Mouse (Mus musculus): ENCODE measurements at regions not wholly inside any gene's neighbourhood (a gene's known extent, or its start where the extent isn't known, plus 50 kb on each side); places are given as distances from the start of the nearest gene placed in this dataset.

- Histone ChIP-seq H3K4me1 (replicated peaks) (no peaks in the 10 kb centered on the region), H3K4me2 (no peak overlapping the region), H3K36me3 (no peaks in the 10 kb centered on the region), H3K4me3 (no peak overlapping the region), H3K27me3 (no peaks in the 10 kb centered on the region), H3K9ac (no peak overlapping the region), H3K27ac (no peak overlapping the region), H3K9me3 (peaks cover 3% of the 10 kb centered on the region; the same call in 1 of the 2 replicates)
- ATAC-seq (ENCODE audit: low FRiP score): no peak
- 84% methylated on average over 7 of the region's 7 CpGs for WGBS
These were observed 101.5 kb upstream of the Klf13 start for GRCm38 (mm10) chr7:64040026-64040737.

GRCm38 (mm10) chr7:64037701-64038231, 99.1 kb upstream of the Klf13 start:
- 84% methylated on average over 8 of the region's 8 CpGs for WGBS
- Histone ChIP-seq H3K9ac (no peak overlapping the region), H3K4me2 (no peak overlapping the region), H3K27me3 (no peaks in the 10 kb centered on the region), H3K27ac (no peak overlapping the region), H3K4me3 (no peak overlapping the region), H3K9me3 (peaks cover 3% of the 10 kb centered on the region; the same call in 1 of the 2 replicates), H3K4me1 (replicated peaks) (peaks cover 4% of the 10 kb centered on the region; the same call in 1 of the 2 replicates), H3K36me3 (no peaks in the 10 kb centered on the region)
- ATAC-seq (ENCODE audit: low FRiP score): no peak

- WGBS: 95% methylated on average over 7 of the region's 7 CpGs
- Histone ChIP-seq H3K4me3 (no peak overlapping the region), H3K27me3 (no peaks in the 10 kb centered on the region), H3K9ac (no peak overlapping the region), H3K9me3 (no peaks in the 10 kb centered on the region), H3K27ac (no peak overlapping the region), H3K4me1 (replicated peaks) (peaks cover 4% of the 10 kb centered on the region; the same call in 1 of the 2 replicates), H3K36me3 (no peaks in the 10 kb centered on the region), H3K4me2 (no peak overlapping the region)
- no peak for ATAC-seq (ENCODE audit: low FRiP score)
These were observed 97.4 kb upstream of the Klf13 start for GRCm38 (mm10) chr7:64036154-64036553.

GRCm38 (mm10) chr7:64035025-64035606, 96.4 kb upstream of the Klf13 start:
- Histone ChIP-seq H3K36me3 (no peaks in the 10 kb centered on the region), H3K9me3 (no peaks in the 10 kb centered on the region), H3K4me1 (replicated peaks) (peaks cover 4% of the 10 kb centered on the region; the same call in 1 of the 2 replicates), H3K9ac (no peak overlapping the region), H3K4me3 (no peak overlapping the region), H3K27ac (no peak overlapping the region), H3K4me2 (no peak overlapping the region), H3K27me3 (no peaks in the 10 kb centered on the region)
- no peak for ATAC-seq (ENCODE audit: low FRiP score)
- WGBS: 79% methylated on average over 8 of the region's 8 CpGs

- Histone ChIP-seq H3K9me3 (no peaks in the 10 kb centered on the region), H3K4me1 (replicated peaks) (peaks cover 4% of the 10 kb centered on the region; the same call in 1 of the 2 replicates), H3K4me3 (no peak overlapping the region), H3K27me3 (no peaks in the 10 kb centered on the region), H3K27ac (no peak overlapping the region), H3K9ac (no peak overlapping the region), H3K36me3 (no peaks in the 10 kb centered on the region), H3K4me2 (no peak overlapping the region)
- no peak for ATAC-seq (ENCODE audit: low FRiP score)
- WGBS: 63% methylated on average over 1 of the region's 1 CpGs
These were observed 95.8 kb upstream of the Klf13 start for GRCm38 (mm10) chr7:64034493-64034892.

GRCm38 (mm10) chr7:64033388-64033787, 94.7 kb upstream of the Klf13 start:
- Histone ChIP-seq H3K27me3 (no peaks in the 10 kb centered on the region), H3K9me3 (no peaks in the 10 kb centered on the region), H3K36me3 (no peaks in the 10 kb centered on the region), H3K9ac (no peak overlapping the region), H3K4me1 (replicated peaks) (peaks cover 4% of the 10 kb centered on the region; the same call in 1 of the 2 replicates), H3K4me2 (no peak overlapping the region), H3K4me3 (no peak overlapping the region), H3K27ac (no peak overlapping the region)
- 58% methylated on average over 2 of the region's 2 CpGs for WGBS
- ATAC-seq (ENCODE audit: low FRiP score): no peak

GRCm38 (mm10) chr7:64032921-64033354, 94.2 kb upstream of the Klf13 start:
- ATAC-seq (ENCODE audit: low FRiP score): no peak

GRCm38 (mm10) chr7:64030650-64031049, 91.9 kb upstream of the Klf13 start:
- H3K27ac ChIP-seq: no peak overlapping the region
- no peak overlapping the region for H3K4me2 ChIP-seq
- H3K4me3 ChIP-seq: no peak overlapping the region
- no peaks in the 10 kb centered on the region for H3K36me3 ChIP-seq
- ATAC-seq (ENCODE audit: low FRiP score): no peak
- H3K4me1 ChIP-seq (replicated peaks): peaks cover 4% of the 10 kb centered on the region; the same call in 1 of the 2 replicates
- no peaks in the 10 kb centered on the region for H3K9me3 ChIP-seq
- H3K9ac ChIP-seq: no peak overlapping the region
- WGBS: 97% methylated on average over 2 of the region's 2 CpGs
- no peaks in the 10 kb centered on the region for H3K27me3 ChIP-seq

More at GRCm38 (mm10) chr7:64032921-64033354, 94.2 kb upstream of the Klf13 start:
- no peaks in the 10 kb centered on the region for H3K36me3 ChIP-seq
- no peak overlapping the region for H3K9ac ChIP-seq
- 70% methylated on average over 9 of the region's 9 CpGs for WGBS
- H3K27me3 ChIP-seq: no peaks in the 10 kb centered on the region
- H3K9me3 ChIP-seq: no peaks in the 10 kb centered on the region
- no peak overlapping the region for H3K27ac ChIP-seq
- no peak overlapping the region for H3K4me2 ChIP-seq
- H3K4me3 ChIP-seq: no peak overlapping the region
- peaks cover 4% of the 10 kb centered on the region; the same call in 1 of the 2 replicates for H3K4me1 ChIP-seq (replicated peaks)

GRCm38 (mm10) chr7:64027100-64027499, 88.4 kb upstream of the Klf13 start:
- no peak overlapping the region for H3K4me2 ChIP-seq
- no peaks in the 10 kb centered on the region for H3K4me1 ChIP-seq (replicated peaks)
- 90% methylated on average over 7 of the region's 7 CpGs for WGBS
- H3K36me3 ChIP-seq: no peaks in the 10 kb centered on the region
- no peak overlapping the region for H3K27ac ChIP-seq
- H3K9me3 ChIP-seq: no peaks in the 10 kb centered on the region
- H3K4me3 ChIP-seq: no peak overlapping the region
- H3K27me3 ChIP-seq: no peaks in the 10 kb centered on the region
- ATAC-seq (ENCODE audit: low FRiP score): no peak
- no peak overlapping the region for H3K9ac ChIP-seq

- no peak for ATAC-seq (ENCODE audit: low FRiP score)
- 71% methylated on average over 2 of the region's 2 CpGs for WGBS
- no peaks in the 10 kb centered on the region for H3K27me3 ChIP-seq
These were observed 86.4 kb upstream of the Klf13 start for GRCm38 (mm10) chr7:64025155-64025554.

GRCm38 (mm10) chr7:64024253-64024652, 85.5 kb upstream of the Klf13 start:
- no peak overlapping the region for H3K27ac ChIP-seq
- H3K27me3 ChIP-seq: no peaks in the 10 kb centered on the region
- peaks cover 8% of the 10 kb centered on the region for H3K4me1 ChIP-seq (replicated peaks)
- WGBS: 65% methylated on average over 4 of the region's 4 CpGs
- H3K36me3 ChIP-seq: no peaks in the 10 kb centered on the region
- H3K9me3 ChIP-seq: no peaks in the 10 kb centered on the region
- H3K4me3 ChIP-seq: no peak overlapping the region
- H3K4me2 ChIP-seq: no peak overlapping the region
- no peak for ATAC-seq (ENCODE audit: low FRiP score)
- no peak overlapping the region for H3K9ac ChIP-seq

More at GRCm38 (mm10) chr7:64025155-64025554, 86.4 kb upstream of the Klf13 start:
- Histone ChIP-seq H3K4me1 (replicated peaks) (peaks cover 8% of the 10 kb centered on the region), H3K4me2 (no peak overlapping the region), H3K36me3 (no peaks in the 10 kb centered on the region), H3K27ac (no peak overlapping the region), H3K9me3 (no peaks in the 10 kb centered on the region), H3K4me3 (no peak overlapping the region), H3K9ac (no peak overlapping the region)

- no peak for ATAC-seq (ENCODE audit: low FRiP score)
- H3K27me3 ChIP-seq: no peaks in the 10 kb centered on the region
These were observed 84.2 kb upstream of the Klf13 start for GRCm38 (mm10) chr7:64022711-64023468.

More at GRCm38 (mm10) chr7:64022711-64023468, 84.2 kb upstream of the Klf13 start:
- no peak overlapping the region for H3K4me3 ChIP-seq
- H3K9ac ChIP-seq: no peak overlapping the region
- no peaks in the 10 kb centered on the region for H3K9me3 ChIP-seq
- H3K4me1 ChIP-seq (replicated peaks): peaks cover 8% of the 10 kb centered on the region
- no peak overlapping the region for H3K27ac ChIP-seq
- H3K36me3 ChIP-seq: no peaks in the 10 kb centered on the region
- H3K4me2 ChIP-seq: no peak overlapping the region
- 70% methylated on average over 7 of the region's 7 CpGs for whole genome bisulfite sequencing
